Mouse (Mus musculus) stomach, embryonic 15.5 days (tissue): ENCODE data around the gene Arl10. TPM values are rescaled to one million over a fixed set of nuclear protein-coding genes. Genes with fewer than 3 reads are reported as not detected.

Experiments
- ATAC-seq: fragments of 200-750 bp; cut with Nextera tagmentation; 2 replicates; pipeline ENCODE4 v1.8.0; 2017; ENCODE audit warnings: low read depth, moderate number of reproducible peaks, moderate TSS enrichment; ENCODE audit not compliant: insufficient read depth, low FRiP score
- H3K27ac ChIP-seq: fragments of 300-500 bp; sonication (generic); 2 replicates; pipeline ENCODE4 v1.5.1; 2015; ENCODE audit warnings: mild to moderate bottlenecking, inconsistent platforms
- H3K27me3 ChIP-seq: fragments of 300-500 bp; sonication (generic); replicated peaks from 2 replicates; pipeline ENCODE4 v1.6.1; 2015; ENCODE audit warnings: inconsistent platforms
- H3K36me3 ChIP-seq: fragments of 300-500 bp; sonication (generic); 2 replicates; pipeline ENCODE4 v1.6.1; 2015; ENCODE audit warnings: inconsistent platforms
- H3K4me1 ChIP-seq: fragments of 300-500 bp; sonication (generic); 2 replicates; pipeline ENCODE4 v1.6.1; 2015; ENCODE audit warnings: inconsistent platforms
- H3K4me2 ChIP-seq: fragments of 300-500 bp; sonication (generic); 2 replicates; pipeline ENCODE4 v1.6.1; 2015; ENCODE audit warnings: mild to moderate bottlenecking, inconsistent platforms
- H3K4me3 ChIP-seq: fragments of 300-500 bp; sonication (generic); replicated peaks from 2 replicates; pipeline ENCODE4 v1.5.1; 2015; ENCODE audit warnings: inconsistent platforms
- H3K9ac ChIP-seq: fragments of 300-500 bp; sonication (generic); 2 replicates; pipeline ENCODE4 v1.6.1; 2015; ENCODE audit warnings: inconsistent platforms
- H3K9me3 ChIP-seq: fragments of 300-500 bp; sonication (generic); 2 replicates; pipeline ENCODE4 v1.6.1; 2016; ENCODE audit warnings: inconsistent platforms
- WGBS: fragments of 180-500 bp; shearing (Covaris S2); methylation state at CpG from one replicate; pipeline ENCODE4 v1.1.7; 2015; 5-methylcytosine and 5-hydroxymethylcytosine counted together
- microRNA-seq: library from miRNA; unstranded; fragments of <30 nt; microRNA quantifications from one replicate; pipeline ENCODE4, GENCODE M21; 2016
- polyA plus RNA-seq: library from polyadenylated mRNA; unstranded; fragments of >200 nt; fragmentation: Nextera tagmentation; extraction: Ambion mirVana; gene quantifications from 2 replicates; pipeline ENCODE4 v1.2.1, GENCODE M21; 2015

Gene Arl10
- polyA plus RNA-seq, 1 experiment from 2014 or later: 26.3 TPM

- Histone ChIP-seq H3K27ac (no peak overlapping the region; the same call in 1 of the 2 replicates), H3K4me1 (0 out of 2 replicates have a peak, but pooled peaks cover 6% of the 10 kb centered on the region), H3K9ac (no peak overlapping the region), H3K9me3 (no peaks in the 10 kb centered on the region), H3K4me2 (no peak overlapping the region), H3K4me3 (no peak overlapping the region), H3K27me3 (no peaks in the 10 kb centered on the region), H3K36me3 (0 out of 2 replicates have a peak, but pooled peaks cover 3% of the 10 kb centered on the region)
- WGBS: 77% methylated on average over 4 of the region's 4 CpGs
- no peak for ATAC-seq
These were observed 54.3 kb downstream of the Arl10 start for GRCm38 (mm10) chr13:54629128-54629527.

Small RNA genes lying within 50 kb of the gene (microRNA-seq; reads per million reads assigned to microRNA genes)
- not detected for gene Gm24195

Other genes with a start within 250 kb of the Arl10 start
- gene Cplx2, start 203.7 kb upstream of the Arl10 start, polyA plus RNA-seq: 3.9 and 4.0 TPM in 2 replicates
- gene Thoc3, start 106.2 kb upstream of the Arl10 start, polyA plus RNA-seq: 104 and 109 TPM in 2 replicates
- 8.7 and 9.7 TPM in 2 replicates for gene Simc1, start 71.2 kb upstream of the Arl10 start, polyA plus RNA-seq
- gene 4833439L19Rik, start 9.6 kb upstream of the Arl10 start, polyA plus RNA-seq: 109 and 115 TPM in 2 replicates
- 85.9 and 88.2 TPM in 2 replicates for gene Nop16, start 15.1 kb downstream of the Arl10 start, polyA plus RNA-seq
- gene Higd2a, start 15.2 kb downstream of the Arl10 start, polyA plus RNA-seq: 193 and 207 TPM in 2 replicates
- gene Cltb, start 36.3 kb downstream of the Arl10 start, polyA plus RNA-seq: 62.5 and 82.6 TPM in 2 replicates
- 69.9 and 75.3 TPM in 2 replicates for gene Faf2, start 46.8 kb downstream of the Arl10 start, polyA plus RNA-seq
- gene Rnf44, start 118.9 kb downstream of the Arl10 start, polyA plus RNA-seq: 69.1 and 76.4 TPM in 2 replicates
- 7.9 and 8.7 TPM in 2 replicates for gene Cdhr2, start 126.4 kb downstream of the Arl10 start, polyA plus RNA-seq
- 0.77 and 0.80 TPM in 2 replicates for gene Gprin1, start 174.9 kb downstream of the Arl10 start, polyA plus RNA-seq
- 0.21 and 0.37 TPM in 2 replicates for gene Sncb, start 191.6 kb downstream of the Arl10 start, polyA plus RNA-seq
- not detected in 2 replicates for gene Eif4e1b, start 209.0 kb downstream of the Arl10 start, polyA plus RNA-seq
- gene Tspan17, start 214.4 kb downstream of the Arl10 start, polyA plus RNA-seq: 14.7 and 15.6 TPM in 2 replicates